Mouse (Mus musculus) thymus, postnatal 10 days (tissue): ENCODE data around the gene Pex7.

ENCODE experiments used
- DNase-seq, 2 experiments: peaks; one replicate each; pipeline ENCODE4 v3.0.0; 2021; ENCODE audit warnings: low spot score in 2 of 2

The Pex7 gene

GRCm38 (mm10) chr10:19907246-19907804 lies at the start of gene Pex7:
TSS of gene Pex7 (minus strand) at chr10:19907689.
- DNase-seq = peak; percentile 86 to 94

- no peak for DNase-seq
Observed at GRCm38 (mm10) chr10:19956745-19957144, 49.3 kb upstream of the Pex7 start.

GRCm38 (mm10) chr10:19955817-19956216 lies 48.3 kb upstream of the Pex7 start:
- DNase-seq = no peak

GRCm38 (mm10) chr10:19954572-19954971 lies 47.1 kb upstream of the Pex7 start:
- DNase-seq = no peak

GRCm38 (mm10) chr10:19953032-19953761 lies 45.7 kb upstream of the Pex7 start:
- DNase-seq = no peak

- no peak for DNase-seq
Observed at GRCm38 (mm10) chr10:19949106-19949505, 41.6 kb upstream of the Pex7 start.

GRCm38 (mm10) chr10:19948381-19948780 lies 40.9 kb upstream of the Pex7 start:
- no peak for DNase-seq

- DNase-seq = no peak
Observed at GRCm38 (mm10) chr10:19947901-19948300, 40.4 kb upstream of the Pex7 start.

GRCm38 (mm10) chr10:19947441-19947840 lies 40.0 kb upstream of the Pex7 start:
- no peak for DNase-seq

GRCm38 (mm10) chr10:19946644-19947043 lies 39.2 kb upstream of the Pex7 start:
- DNase-seq = no peak

GRCm38 (mm10) chr10:19945651-19946050 lies 38.2 kb upstream of the Pex7 start:
- no peak for DNase-seq

GRCm38 (mm10) chr10:19942621-19943020 lies 35.1 kb upstream of the Pex7 start:
- no peak for DNase-seq

- DNase-seq = no peak
Observed at GRCm38 (mm10) chr10:19941914-19942313, 34.4 kb upstream of the Pex7 start.

- no peak for DNase-seq
Observed at GRCm38 (mm10) chr10:19941063-19941462, 33.6 kb upstream of the Pex7 start.

- no peak for DNase-seq
Observed at GRCm38 (mm10) chr10:19940626-19941025, 33.1 kb upstream of the Pex7 start.

GRCm38 (mm10) chr10:19940127-19940526 lies 32.6 kb upstream of the Pex7 start:
- DNase-seq = no peak

- peak; percentile 9 to 43 for DNase-seq
Observed at GRCm38 (mm10) chr10:19939282-19939705, 31.8 kb upstream of the Pex7 start.

GRCm38 (mm10) chr10:19938738-19939137 lies 31.2 kb upstream of the Pex7 start:
- DNase-seq = no peak

GRCm38 (mm10) chr10:19936961-19937708 lies 29.6 kb upstream of the Pex7 start:
- DNase-seq = no peak

GRCm38 (mm10) chr10:19935821-19936367 lies 28.4 kb upstream of the Pex7 start:
- no peak for DNase-seq

GRCm38 (mm10) chr10:19935295-19935623 lies 27.8 kb upstream of the Pex7 start:
- DNase-seq = peak in 1 of 2 experiments; percentile 16
